Mouse (Mus musculus) heart, embryonic 16.5 days (tissue): ENCODE measurements around the gene Ppp1r12b. TPM values are rescaled to one million over a fixed set of nuclear protein-coding genes. Genes with fewer than 3 reads are reported as not detected.
"Not testable (repeated sequence)": the region's sequence is repeated elsewhere in the genome, so short reads cannot be mapped to it uniquely, and the experiment has no call there.

Experiments
- ATAC-seq: fragments of 200-750 bp; cut with Nextera tagmentation; replicated peaks from 2 replicates; pipeline ENCODE4 v1.8.0; 2017; ENCODE audit warnings: moderate number of reproducible peaks; ENCODE audit not compliant: insufficient read depth, low FRiP score; ENCODE audit errors: extremely low read depth
- H3K27ac ChIP-seq: fragments of 300-500 bp; sonication (generic); 2 replicates; pipeline ENCODE4 v1.5.1; 2014; ENCODE audit warnings: mild to moderate bottlenecking, low read length, control low read depth, moderate library complexity
- H3K27me3 ChIP-seq: fragments of 300-500 bp; sonication (generic); 2 replicates; pipeline ENCODE4 v1.6.1; 2014; ENCODE audit warnings: low read length, mixed read lengths; ENCODE audit not compliant: control insufficient read depth, insufficient read depth
- H3K36me3 ChIP-seq: fragments of 300-500 bp; sonication (generic); 2 replicates; pipeline ENCODE4 v1.6.1; 2014; ENCODE audit not compliant: control insufficient read depth, insufficient read depth
- H3K4me1 ChIP-seq: fragments of 300-500 bp; sonication (generic); 2 replicates; pipeline ENCODE4 v1.6.1; 2014; ENCODE audit warnings: low read length, mixed read lengths; ENCODE audit not compliant: control insufficient read depth, insufficient read depth
- H3K4me2 ChIP-seq: fragments of 300-500 bp; sonication (generic); 2 replicates; pipeline ENCODE4 v1.6.1; 2014; ENCODE audit warnings: low read depth, mild to moderate bottlenecking, control low read depth, low read length
- H3K4me3 ChIP-seq: fragments of 300-500 bp; sonication (generic); 2 replicates; pipeline ENCODE4 v1.5.1; 2014; ENCODE audit warnings: mild to moderate bottlenecking, control low read depth, low read length
- H3K9ac ChIP-seq: fragments of 300-500 bp; sonication (generic); 2 replicates; pipeline ENCODE4 v1.6.1; 2014; ENCODE audit warnings: low read length, control low read depth
- H3K9me3 ChIP-seq: fragments of 300-500 bp; sonication (generic); replicated peaks from 2 replicates; pipeline ENCODE4 v1.6.1; 2016; ENCODE audit warnings: low read length; ENCODE audit not compliant: control insufficient read depth
- WGBS: fragments of 180-500 bp; shearing (Covaris S2); extraction: QIAGEN DNeasy Blood & Tissue Kit; methylation state at CpG from one replicate; pipeline ENCODE4 v1.1.7; 2014; 5-methylcytosine and 5-hydroxymethylcytosine counted together
- polyA plus RNA-seq: library from polyadenylated mRNA; unstranded; fragments of >200 nt; fragmentation: Nextera tagmentation; extraction: Ambion mirVana; gene quantifications from 2 replicates; pipeline ENCODE4 v1.2.1, GENCODE M21; 2015

Ppp1r12b gene
- polyA plus RNA-seq, 1 experiment from 2014 or later = 24.2 TPM

GRCm38 (mm10) chr1:134852797-134853196, 102.9 kb downstream of the Ppp1r12b start:
- Histone ChIP-seq H3K4me1 (0 out of 2 replicates have a peak, but pooled peaks cover 2% of the 10 kb centered on the region), H3K27ac (no peak overlapping the region), H3K4me2 (no peak overlapping the region), H3K4me3 (no peak overlapping the region), H3K36me3 (peaks cover 11% of the 10 kb centered on the region), H3K27me3 (no peaks in the 10 kb centered on the region), H3K9me3 (no peaks in the 10 kb centered on the region), H3K9ac (no peak overlapping the region; the same call in 1 of the 2 replicates)
- no peak for ATAC-seq
- WGBS = 80% methylated on average over 3 of the region's 3 CpGs

- Histone ChIP-seq H3K9me3 (no peaks in the 10 kb centered on the region), H3K9ac (no peak overlapping the region), H3K27me3 (no peaks in the 10 kb centered on the region), H3K36me3 (peaks cover 11% of the 10 kb centered on the region), H3K4me1 (peaks cover 12% of the 10 kb centered on the region), H3K4me3 (no peak overlapping the region), H3K27ac (no peak overlapping the region), H3K4me2 (no peak overlapping the region)
- WGBS = 86% methylated on average over 5 of the region's 5 CpGs
- ATAC-seq = no peak
These were observed 104.5 kb downstream of the Ppp1r12b start for GRCm38 (mm10) chr1:134851211-134851610.

GRCm38 (mm10) chr1:134850361-134850760, 105.4 kb downstream of the Ppp1r12b start:
- 93% methylated on average over 3 of the region's 3 CpGs for whole genome bisulfite sequencing
- Histone ChIP-seq H3K27ac (no peak overlapping the region), H3K27me3 (no peaks in the 10 kb centered on the region), H3K36me3 (peaks cover 11% of the 10 kb centered on the region), H3K4me1 (peaks cover 17% of the 10 kb centered on the region), H3K4me3 (no peak overlapping the region), H3K9ac (no peak overlapping the region), H3K9me3 (no peaks in the 10 kb centered on the region), H3K4me2 (no peak overlapping the region)
- ATAC-seq = no peak

- Histone ChIP-seq H3K4me2 (no peak overlapping the region), H3K9ac (no peak overlapping the region), H3K9me3 (no peaks in the 10 kb centered on the region), H3K27ac (no peak overlapping the region), H3K27me3 (no peaks in the 10 kb centered on the region), H3K4me1 (peaks cover 20% of the 10 kb centered on the region), H3K4me3 (no peak overlapping the region), H3K36me3 (peaks cover 9% of the 10 kb centered on the region)
- no peak for ATAC-seq
- WGBS = 82% methylated on average over 9 of the region's 9 CpGs
These were observed 107.9 kb downstream of the Ppp1r12b start for GRCm38 (mm10) chr1:134847851-134848250.

- Histone ChIP-seq H3K4me2 (peak overlapping the region; percentile 0; the same call in 1 of the 2 replicates), H3K4me1 (peaks cover 22% of the 10 kb centered on the region), H3K27ac (peak overlapping the region; percentile 85), H3K9ac (peak overlapping the region; percentile 63), H3K36me3 (peaks cover 13% of the 10 kb centered on the region), H3K9me3 (no peaks in the 10 kb centered on the region), H3K27me3 (no peaks in the 10 kb centered on the region), H3K4me3 (no peak overlapping the region)
- peak; percentile 87 for ATAC-seq
- WGBS = 61% methylated on average over 10 of the region's 10 CpGs
These were observed 109.3 kb downstream of the Ppp1r12b start for GRCm38 (mm10) chr1:134846295-134846988.

- Histone ChIP-seq H3K9ac (no peak overlapping the region), H3K9me3 (no peaks in the 10 kb centered on the region), H3K4me2 (no peak overlapping the region), H3K27me3 (no peaks in the 10 kb centered on the region), H3K4me3 (no peak overlapping the region), H3K27ac (peak overlapping the region; percentile 33; the same call in 1 of the 2 replicates), H3K4me1 (peaks cover 22% of the 10 kb centered on the region), H3K36me3 (peaks cover 14% of the 10 kb centered on the region)
- no peak for ATAC-seq
- WGBS = 82% methylated on average over 6 of the region's 6 CpGs
These were observed 112.4 kb downstream of the Ppp1r12b start for GRCm38 (mm10) chr1:134843369-134843768.

GRCm38 (mm10) chr1:134836909-134837480, 118.7 kb downstream of the Ppp1r12b start:
- Histone ChIP-seq H3K9ac (no peak overlapping the region), H3K36me3 (peaks cover 47% of the 10 kb centered on the region), H3K4me1 (peaks cover 3% of the 10 kb centered on the region; the same call in 1 of the 2 replicates), H3K27me3 (no peaks in the 10 kb centered on the region), H3K4me2 (no peak overlapping the region), H3K9me3 (no peaks in the 10 kb centered on the region), H3K4me3 (no peak overlapping the region), H3K27ac (no peak overlapping the region)
- no peak for ATAC-seq
- WGBS = 84% methylated on average over 10 of the region's 10 CpGs

- WGBS = 81% methylated on average over 3 of the region's 3 CpGs
- H3K9ac ChIP-seq, H3K27me3 ChIP-seq, H3K4me2 ChIP-seq, H3K9me3 ChIP-seq, H3K27ac ChIP-seq, H3K4me1 ChIP-seq, H3K4me3 ChIP-seq, ATAC-seq: not testable (repeated sequence)
- peaks cover 30% of the 10 kb centered on the region for H3K36me3 ChIP-seq
These were observed 124.9 kb downstream of the Ppp1r12b start for GRCm38 (mm10) chr1:134830881-134831280.

GRCm38 (mm10) chr1:134829635-134830034, 126.1 kb downstream of the Ppp1r12b start:
- no peaks in the 10 kb centered on the region for H3K27me3 ChIP-seq
- peaks cover 17% of the 10 kb centered on the region for H3K36me3 ChIP-seq
- H3K9me3 ChIP-seq = no peaks in the 10 kb centered on the region
- no peak overlapping the region for H3K9ac ChIP-seq
- no peak overlapping the region for H3K4me2 ChIP-seq
- no peak overlapping the region for H3K4me3 ChIP-seq
- ATAC-seq = peak; percentile 55; the same call in 1 of the 2 replicates
- H3K4me1 ChIP-seq = peaks cover 6% of the 10 kb centered on the region; the same call in 1 of the 2 replicates
- no peak overlapping the region for H3K27ac ChIP-seq
- WGBS = 40% methylated on average over 4 of the region's 4 CpGs
